Mouse (Mus musculus) ES-E14 (cell line): Measurements from ENCODE around the gene Tmcc1.

Experiments used
- CHD2 ChIP-seq: IDR thresholded peaks from 2 replicates; pipeline ENCODE4 v1.6.1; 2014; ENCODE audit warnings: mild to moderate bottlenecking, low read depth, low read length, inconsistent platforms
- ZC3H11A ChIP-seq: IDR thresholded peaks from 2 replicates; pipeline ENCODE4 v1.6.1; 2012; ENCODE audit warnings: low read depth, mild to moderate bottlenecking, inconsistent platforms, low read length, borderline replicate concordance
- ZNF384 ChIP-seq: IDR thresholded peaks from 2 replicates; pipeline ENCODE4 v1.6.1; 2012; ENCODE audit warnings: low read depth, low read length, inconsistent platforms

- TF ChIP-seq ZC3H11A (no peak), CHD2 (no peak), ZNF384 (no peak)
Measured at GRCm38 (mm10) chr6:116024666-116025065, 168.6 kb downstream of the Tmcc1 start.
